Mouse (Mus musculus) heart, adult 2 months (tissue): Measurements from ENCODE around the gene Gns. TPM values are rescaled to one million over a fixed set of nuclear protein-coding genes. Genes with fewer than 3 reads are reported as not detected.
A peak's percentile ranks its signal among the peaks of the same experiment; 100 is the strongest.

Source experiments
- DNase-seq, 2 experiments: peaks; one replicate each; pipeline ENCODE4 v3.0.0; 2021
- H3K27ac ChIP-seq: fragments of 200-600 bp; 2 replicates; pipeline ENCODE4 v1.8.1; 2022
- H3K27me3 ChIP-seq: fragments of 200-500 bp; 2 replicates; pipeline ENCODE4 v1.6.1; 2012; ENCODE audit warnings: mild to moderate bottlenecking, low read length, inconsistent platforms, mixed read lengths; ENCODE audit not compliant: control insufficient read depth, insufficient read depth
- H3K36me3 ChIP-seq: fragments of 200-500 bp; 2 replicates; pipeline ENCODE4 v1.6.1; 2012; ENCODE audit warnings: low read length, inconsistent platforms; ENCODE audit not compliant: control insufficient read depth, insufficient read depth
- H3K4me1 ChIP-seq: fragments of 200-500 bp; 2 replicates; pipeline ENCODE4 v1.6.1; 2011; ENCODE audit warnings: low read length; ENCODE audit not compliant: control insufficient read depth, insufficient read depth
- H3K4me3 ChIP-seq: fragments of 200-600 bp; 2 replicates; pipeline ENCODE4 v1.8.1; 2022
- H3K79me2 ChIP-seq: fragments of 200-500 bp; replicated peaks from 2 replicates; pipeline ENCODE4 v1.6.1; 2012; ENCODE audit warnings: mild to moderate bottlenecking, inconsistent platforms, low read length, moderate library complexity, mixed read lengths; ENCODE audit not compliant: control insufficient read depth, insufficient read depth
- H3K9ac ChIP-seq: fragments of 200-500 bp; 2 replicates; pipeline ENCODE4 v1.6.1; 2012; ENCODE audit warnings: low read depth, mild to moderate bottlenecking, control low read depth, inconsistent platforms, low read length, mixed read lengths
- CTCF ChIP-seq: fragments of 200-600 bp; IDR thresholded peaks from 2 replicates; pipeline ENCODE4 v1.8.1; 2022; ENCODE audit warnings: antibody characterized with exemption, mild to moderate bottlenecking, moderate library complexity
- EP300 ChIP-seq: fragments of 200-500 bp; IDR thresholded peaks from 2 replicates; pipeline ENCODE4 v1.6.1; 2011; ENCODE audit warnings: low read depth, low read length, control low read depth; ENCODE audit not compliant: insufficient read depth
- POLR2A ChIP-seq: fragments of 200-500 bp; IDR thresholded peaks from 2 replicates; pipeline ENCODE4 v1.6.1; 2011; ENCODE audit warnings: mild to moderate bottlenecking, low read depth, low read length, control low read depth; ENCODE audit not compliant: insufficient read depth
- WGBS: fragments of 180-500 bp; shearing (Covaris S2); methylation state at CpG from one replicate; pipeline ENCODE4 v1.1.7; 2018; 5-methylcytosine and 5-hydroxymethylcytosine counted together
- intact Hi-C: fragments of 180-260 bp; cut with DNase I; formaldehyde crosslinking; loops from one replicate; pipeline ENCODE4 v1.15.1; 2025
- polyA plus RNA-seq: library from polyadenylated mRNA; depleted of rRNA; stranded (reverse); fragments of >200 nt; gene quantifications from 2 replicates; pipeline ENCODE4 v1.2.3, GENCODE M21; 2012; rRNA removed
- total RNA-seq, 2 experiments: library from RNA; stranded (reverse); gene quantifications; 2 replicates each; pipeline ENCODE4 v1.2.3; 2021

The Gns gene
- total and polyA plus RNA-seq, 3 experiments = 45.5 to 92.2 (median 82.1) TPM

DNA sequence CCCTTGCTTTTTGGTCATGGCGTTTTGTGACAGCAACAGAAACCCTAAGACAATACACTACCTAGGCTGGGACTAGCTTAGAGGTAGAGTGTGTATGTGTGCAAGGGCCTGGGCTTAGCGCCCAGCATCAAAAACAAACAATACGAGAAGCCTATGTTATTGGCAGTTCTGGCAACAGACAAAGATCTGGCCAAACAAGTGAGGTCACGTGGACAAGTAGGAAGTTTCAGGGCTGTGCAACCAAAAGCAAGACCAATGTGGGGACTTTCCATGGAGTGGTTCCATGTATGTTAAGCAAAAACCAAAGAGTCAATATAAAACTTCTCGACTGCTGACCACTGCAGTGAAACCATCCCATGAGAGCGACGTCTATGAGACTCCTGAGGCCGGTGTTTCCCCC lies 80.9 kb downstream of the Gns start:
- Histone ChIP-seq H3K4me1 (peaks cover 32% of the 10 kb centered on the region), H3K9ac (no peak overlapping the region), H3K36me3 (peaks cover 9% of the 10 kb centered on the region), H3K4me3 (no peak overlapping the region), H3K27me3 (no peaks in the 10 kb centered on the region), H3K79me2 (peaks cover 10% of the 10 kb centered on the region), H3K27ac (peak overlapping the region; percentile 51)
- DNase-seq = no peak
- 67% methylated on average over 8 of the region's 8 CpGs for WGBS
- intact Hi-C loops = loop anchor here (2.0 kb wide), 1 partner anchor 13 kb away; no protein-coding TSS in a partner anchor
- TF ChIP-seq CTCF (no peak), EP300 (no peak), POLR2A (no peak; the same call in 1 of the 2 replicates)

Other genes starting within 250 kb of the Gns start
- 1 to 10 TPM; 1.8 to 1.9 TPM for gene Tbc1d30, start 13.8 kb upstream of the Gns start, total RNA-seq
- 0.61 and 0.91 TPM in 2 replicates for gene Tbc1d30, start 13.8 kb upstream of the Gns start, polyA plus RNA-seq
- 100 to 1,000 TPM; 134 to 135 TPM for gene Rassf3, start 111.3 kb downstream of the Gns start, total RNA-seq
- 69.4 and 121 TPM in 2 replicates for gene Rassf3, start 111.3 kb downstream of the Gns start, polyA plus RNA-seq
- gene Tbk1, start 221.7 kb downstream of the Gns start, total RNA-seq = 10 to 100 TPM; 14.9 to 15.6 TPM
- gene Tbk1, start 221.7 kb downstream of the Gns start, polyA plus RNA-seq = 7.2 and 13.4 TPM in 2 replicates